Mouse (Mus musculus): Measurements from ENCODE around the gene Gorasp1. TPM values are rescaled to one million over a fixed set of nuclear protein-coding genes. Genes with fewer than 3 reads are reported as not detected.
A peak's percentile ranks its signal among the peaks of the same experiment; 100 is the strongest.

The Gorasp1 gene
- total and polyA plus RNA-seq, 3 experiments: 4.8 to 15.4 (median 9.7) TPM

GRCm38 (mm10) chr9:119969811-119970210 is 32.4 kb upstream of the Gorasp1 start:
- DNase-seq (ENCODE audit: low spot score) (no peak), ATAC-seq (ENCODE audit: extremely low read depth, insufficient number of reproducible peaks, low FRiP score, poor library complexity, severe bottlenecking) (no peak)
- Histone ChIP-seq H3K4me1 (ENCODE audit: insufficient read depth, low read depth, low read length) (peaks cover 9% of the 10 kb centered on the region; the same call in 1 of the 2 replicates), H3K4me3 (ENCODE audit: low read depth, low read length) (no peak overlapping the region), H3K9me3 (replicated peaks) (peaks cover 4% of the 10 kb centered on the region; the same call in 1 of the 2 replicates), H3K36me3 (replicated peaks) (peaks cover 56% of the 10 kb centered on the region), H3K27me3 (ENCODE audit: insufficient read depth, low read length) (peaks cover 7% of the 10 kb centered on the region; the same call in 1 of the 2 replicates)
- TF ChIP-seq TAL1 (conservative IDR thresholded peaks at IDR 0.05; ENCODE audit: low read depth, low read length) (no peak), POLR2AphosphoS5 (IDR thresholded peaks at IDR 0.05; ENCODE audit: insufficient replicate concordance, low read depth, low read length) (no peak), CTCF (IDR thresholded peaks at IDR 0.05; ENCODE audit: low read depth, low read length) (no peak), GATA1 (IDR thresholded peaks at IDR 0.05; ENCODE audit: borderline replicate concordance, low read length) (no peak), GATA2 (IDR thresholded peaks at IDR 0.05; ENCODE audit: borderline replicate concordance, low read depth, low read length) (no peak)

GRCm38 (mm10) chr9:119966221-119966910 is 29.0 kb upstream of the Gorasp1 start:
- DNase-seq (ENCODE audit: low spot score) (no peak), ATAC-seq (ENCODE audit: extremely low read depth, insufficient number of reproducible peaks, low FRiP score, poor library complexity, severe bottlenecking) (no peak)
- Histone ChIP-seq H3K4me3 (ENCODE audit: low read depth, low read length) (no peak overlapping the region), H3K36me3 (replicated peaks) (peaks cover 22% of the 10 kb centered on the region), H3K27me3 (ENCODE audit: insufficient read depth, low read length) (peaks cover 23% of the 10 kb centered on the region), H3K9me3 (replicated peaks) (no peaks in the 10 kb centered on the region), H3K4me1 (ENCODE audit: insufficient read depth, low read depth, low read length) (peaks cover 24% of the 10 kb centered on the region)
- TF ChIP-seq GATA2 (IDR thresholded peaks at IDR 0.05; ENCODE audit: borderline replicate concordance, low read depth, low read length) (no peak), GATA1 (IDR thresholded peaks at IDR 0.05; ENCODE audit: borderline replicate concordance, low read length) (no peak), CTCF (IDR thresholded peaks at IDR 0.05; ENCODE audit: low read depth, low read length) (no peak), POLR2AphosphoS5 (IDR thresholded peaks at IDR 0.05; ENCODE audit: insufficient replicate concordance, low read depth, low read length) (no peak), TAL1 (conservative IDR thresholded peaks at IDR 0.05; ENCODE audit: low read depth, low read length) (no peak)

GRCm38 (mm10) chr9:119965186-119965585 is 27.8 kb upstream of the Gorasp1 start:
- TF ChIP-seq POLR2AphosphoS5 (IDR thresholded peaks at IDR 0.05; ENCODE audit: insufficient replicate concordance, low read depth, low read length): no peak
- TF ChIP-seq TAL1 (conservative IDR thresholded peaks at IDR 0.05; ENCODE audit: low read depth, low read length): no peak
- Histone ChIP-seq H3K27me3 (ENCODE audit: insufficient read depth, low read length) (peaks cover 30% of the 10 kb centered on the region), H3K4me3 (ENCODE audit: low read depth, low read length) (no peak overlapping the region), H3K9me3 (replicated peaks) (no peaks in the 10 kb centered on the region), H3K36me3 (replicated peaks) (peaks cover 10% of the 10 kb centered on the region), H3K4me1 (ENCODE audit: insufficient read depth, low read depth, low read length) (peaks cover 24% of the 10 kb centered on the region)
- DNase-seq (ENCODE audit: low spot score) (no peak), ATAC-seq (ENCODE audit: extremely low read depth, insufficient number of reproducible peaks, low FRiP score, poor library complexity, severe bottlenecking) (no peak)

- ATAC-seq (ENCODE audit: extremely low read depth, insufficient number of reproducible peaks, low FRiP score, poor library complexity, severe bottlenecking): no peak
- H3K27me3 ChIP-seq (ENCODE audit: insufficient read depth, low read length): peaks cover 30% of the 10 kb centered on the region
- no peaks in the 10 kb centered on the region for H3K9me3 ChIP-seq (replicated peaks)
- no peak for DNase-seq (ENCODE audit: low spot score)
- H3K4me3 ChIP-seq (ENCODE audit: low read depth, low read length): no peak overlapping the region
- peaks cover 24% of the 10 kb centered on the region for H3K4me1 ChIP-seq (ENCODE audit: insufficient read depth, low read depth, low read length)
- TF ChIP-seq POLR2AphosphoS5 (IDR thresholded peaks at IDR 0.05; ENCODE audit: insufficient replicate concordance, low read depth, low read length): no peak
- H3K36me3 ChIP-seq (replicated peaks): peaks cover under 1% of the 10 kb centered on the region
Measured at GRCm38 (mm10) chr9:119964206-119964605, 26.8 kb upstream of the Gorasp1 start.

- Histone ChIP-seq H3K9me3 (replicated peaks) (no peaks in the 10 kb centered on the region), H3K36me3 (replicated peaks) (no peaks in the 10 kb centered on the region), H3K4me1 (ENCODE audit: insufficient read depth, low read depth, low read length) (peaks cover 24% of the 10 kb centered on the region), H3K27me3 (ENCODE audit: insufficient read depth, low read length) (peaks cover 36% of the 10 kb centered on the region), H3K4me3 (ENCODE audit: low read depth, low read length) (no peak overlapping the region)
- ATAC-seq (ENCODE audit: extremely low read depth, insufficient number of reproducible peaks, low FRiP score, poor library complexity, severe bottlenecking) (peak; percentile 82), DNase-seq (ENCODE audit: low spot score) (peak; percentile 86)
- TF ChIP-seq POLR2AphosphoS5 (IDR thresholded peaks at IDR 0.05; ENCODE audit: insufficient replicate concordance, low read depth, low read length) (no peak), CTCF (IDR thresholded peaks at IDR 0.05; ENCODE audit: low read depth, low read length) (peak; percentile 32; the same call in 1 of the 2 replicates)
Measured at GRCm38 (mm10) chr9:119962987-119963667, 25.8 kb upstream of the Gorasp1 start.

GRCm38 (mm10) chr9:119962216-119962615 is 24.9 kb upstream of the Gorasp1 start:
- Histone ChIP-seq H3K36me3 (replicated peaks) (no peaks in the 10 kb centered on the region), H3K4me3 (ENCODE audit: low read depth, low read length) (no peak overlapping the region), H3K27me3 (ENCODE audit: insufficient read depth, low read length) (peaks cover 36% of the 10 kb centered on the region), H3K4me1 (ENCODE audit: insufficient read depth, low read depth, low read length) (peaks cover 24% of the 10 kb centered on the region), H3K9me3 (replicated peaks) (no peaks in the 10 kb centered on the region)
- no peak for ATAC-seq (ENCODE audit: extremely low read depth, insufficient number of reproducible peaks, low FRiP score, poor library complexity, severe bottlenecking)
- no peak for DNase-seq (ENCODE audit: low spot score)
- TF ChIP-seq GATA1 (IDR thresholded peaks at IDR 0.05; ENCODE audit: borderline replicate concordance, low read length) (no peak), GATA2 (IDR thresholded peaks at IDR 0.05; ENCODE audit: borderline replicate concordance, low read depth, low read length) (no peak), CTCF (IDR thresholded peaks at IDR 0.05; ENCODE audit: low read depth, low read length) (no peak), POLR2AphosphoS5 (IDR thresholded peaks at IDR 0.05; ENCODE audit: insufficient replicate concordance, low read depth, low read length) (no peak), TAL1 (conservative IDR thresholded peaks at IDR 0.05; ENCODE audit: low read depth, low read length) (no peak)
